Mouse (Mus musculus) urinary bladder, postnatal 10 days (tissue): Measurements from ENCODE around the gene Adgrv1.

ENCODE experiments used
- DNase-seq: peaks from one replicate; pipeline ENCODE4 v3.0.0; 2022; ENCODE audit warnings: low spot score

The Adgrv1 gene

GRCm38 (mm10) chr13:81045345-81045744 is 587.6 kb downstream of the Adgrv1 start:
- no peak for DNase-seq
